Mouse (Mus musculus) R1 (cell line): Measurements from ENCODE around the gene Cpvl.

Experiments used
- DNase-seq: peaks from one replicate; pipeline ENCODE4 v3.0.0-alpha.2; 2018; ENCODE audit warnings: low read depth, low spot score

Gene Cpvl

DNA sequence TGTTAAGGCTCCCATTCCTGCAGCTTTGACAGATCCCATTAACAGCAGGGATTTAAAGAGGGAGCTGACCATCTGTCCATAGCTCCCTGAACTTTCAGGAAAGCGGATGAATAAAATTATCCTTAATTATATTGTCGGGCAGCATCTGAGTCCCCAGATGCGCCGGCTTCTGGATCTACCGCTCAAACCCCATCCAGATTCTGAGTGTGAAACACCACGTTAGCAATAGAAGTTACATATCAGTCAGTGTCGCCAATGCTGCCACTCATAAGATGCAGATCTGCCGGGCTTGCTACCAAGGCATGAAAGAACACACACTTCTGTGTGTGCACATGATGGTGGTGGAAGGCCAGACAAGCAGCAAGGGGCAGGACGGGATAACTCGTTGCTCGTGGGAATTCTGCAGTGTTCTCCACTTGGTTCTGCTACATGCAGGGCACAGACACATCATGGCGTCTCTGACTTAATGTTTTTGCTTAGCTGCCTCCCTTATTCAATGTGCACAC, 6.2 kb downstream of the Cpvl start:
- no peak for DNase-seq

DNA sequence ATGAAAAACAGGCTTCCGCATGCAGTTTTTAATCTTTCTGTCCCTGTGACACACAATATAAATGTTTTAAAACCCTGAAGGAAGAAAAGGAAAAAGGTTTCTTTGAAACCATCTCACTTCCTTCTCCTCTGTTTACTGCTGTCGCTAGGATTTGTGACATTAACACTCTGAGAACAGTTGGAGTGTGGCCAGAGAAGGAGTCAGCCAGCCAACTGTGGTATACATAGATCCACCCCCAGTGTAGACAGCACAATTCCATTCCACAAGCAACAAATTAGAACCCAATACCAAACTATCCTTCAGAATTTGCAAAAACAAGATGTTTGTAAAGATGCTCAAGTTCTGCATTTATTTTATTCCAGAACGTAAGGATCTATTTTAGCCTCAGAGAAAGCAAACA, 6.7 kb downstream of the Cpvl start:
- no peak for DNase-seq

DNA sequence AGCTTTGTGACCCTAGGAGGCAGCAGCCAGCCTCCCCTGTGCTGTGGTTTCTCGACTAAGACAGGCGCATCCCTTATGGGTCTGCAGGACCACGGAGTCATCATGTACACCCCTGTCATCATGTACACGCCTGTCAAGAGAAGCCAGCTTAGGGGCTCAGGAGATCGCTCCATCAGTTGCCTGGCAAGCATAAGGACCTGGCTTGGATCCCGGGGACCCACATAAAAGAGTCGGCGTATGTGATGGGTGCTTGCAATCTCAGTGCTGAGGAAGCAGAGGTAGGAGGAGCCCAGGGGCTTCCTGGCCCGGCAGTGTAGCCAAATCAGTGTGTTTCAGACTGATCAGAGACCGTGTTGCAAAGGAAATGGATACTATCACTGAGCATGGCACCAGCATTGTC, 9.4 kb downstream of the Cpvl start:
- DNase-seq = no peak

DNA sequence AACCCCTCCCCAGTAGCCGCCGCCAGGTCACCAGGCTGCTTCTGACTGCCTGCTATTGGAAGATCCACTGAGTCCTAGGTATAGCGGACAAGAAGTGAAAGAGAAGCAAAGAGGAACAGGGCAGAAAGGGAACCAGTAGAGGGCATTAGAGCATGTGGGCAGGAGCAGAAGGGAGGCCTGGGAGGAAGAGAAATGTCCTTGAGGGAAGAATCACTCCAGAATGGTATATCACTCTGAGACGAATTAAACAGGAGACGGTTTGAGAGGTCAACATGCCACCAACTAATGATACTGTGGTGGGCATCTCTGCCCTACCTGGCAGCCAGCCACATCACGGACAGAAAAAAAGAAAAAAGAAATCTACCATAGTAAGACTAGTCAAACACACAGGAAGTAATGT, 9.9 kb downstream of the Cpvl start:
- DNase-seq = peak; percentile 17

DNA sequence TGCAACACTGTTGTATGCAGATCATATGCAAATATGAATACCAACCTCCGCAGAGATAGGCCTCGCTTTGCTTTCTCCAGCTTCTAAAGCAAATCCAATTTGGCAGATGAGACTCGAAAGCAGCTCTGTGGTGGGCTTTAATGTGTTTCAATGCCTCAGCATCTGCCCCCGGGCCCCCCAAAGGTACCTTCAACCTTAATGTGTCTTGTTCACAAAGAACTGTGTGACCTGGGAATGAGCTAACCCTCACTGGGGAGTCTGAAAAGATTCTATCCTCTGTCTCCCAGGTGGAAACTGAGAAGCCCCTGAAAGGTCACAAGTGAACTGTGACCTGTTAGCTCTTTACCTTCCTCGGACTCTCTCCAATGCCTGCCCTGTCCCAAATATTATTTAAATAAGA, 11.9 kb downstream of the Cpvl start:
- DNase-seq = no peak

DNA sequence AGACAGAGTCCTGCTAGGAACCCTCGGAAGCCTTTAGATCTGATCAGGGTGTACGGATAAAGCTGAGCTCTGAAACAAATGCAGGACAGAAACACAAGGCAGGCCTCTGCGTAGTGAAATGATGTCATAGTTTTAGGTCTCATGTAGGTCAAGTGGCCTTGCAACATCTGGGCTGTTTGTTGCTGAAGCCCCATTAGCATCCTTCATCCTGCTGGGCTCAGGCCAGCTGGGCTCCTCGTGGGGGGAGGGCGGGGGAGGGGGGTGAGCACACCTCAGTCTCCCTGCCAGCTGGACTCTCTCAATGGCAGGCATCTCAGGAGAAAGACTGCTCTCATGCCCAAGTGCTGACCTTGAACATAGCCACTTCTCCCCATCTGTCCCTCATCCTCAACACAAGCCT, 12.6 kb downstream of the Cpvl start:
- DNase-seq = no peak

DNA sequence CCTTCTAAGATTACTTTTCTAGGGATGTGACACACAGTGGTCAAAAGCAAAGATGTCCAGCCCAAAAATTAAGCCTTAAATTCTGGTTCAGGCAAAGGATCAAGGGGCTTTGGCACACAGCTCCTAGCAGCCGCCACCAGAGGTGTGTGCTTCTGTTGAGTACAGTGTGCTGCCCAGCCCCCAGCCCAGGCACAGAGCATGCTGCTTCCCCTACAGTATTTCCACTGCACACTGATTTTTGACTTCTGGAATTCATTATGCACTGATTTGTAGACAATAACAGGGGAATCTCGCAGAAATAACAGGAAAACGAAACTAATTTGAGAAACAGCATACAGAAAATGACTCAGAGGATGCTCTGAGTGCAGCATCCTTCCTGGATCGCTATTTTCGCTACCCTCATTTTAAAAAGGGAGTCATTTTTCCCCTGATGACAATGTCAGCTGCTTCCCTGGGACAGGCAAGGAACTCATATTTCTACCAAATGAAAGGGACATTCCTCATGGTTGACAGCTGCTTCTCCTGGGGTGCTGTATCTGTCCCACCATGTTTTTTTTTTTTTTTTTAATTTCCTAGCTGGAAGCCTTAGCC, 14.5 kb downstream of the Cpvl start:
- no peak for DNase-seq

DNA sequence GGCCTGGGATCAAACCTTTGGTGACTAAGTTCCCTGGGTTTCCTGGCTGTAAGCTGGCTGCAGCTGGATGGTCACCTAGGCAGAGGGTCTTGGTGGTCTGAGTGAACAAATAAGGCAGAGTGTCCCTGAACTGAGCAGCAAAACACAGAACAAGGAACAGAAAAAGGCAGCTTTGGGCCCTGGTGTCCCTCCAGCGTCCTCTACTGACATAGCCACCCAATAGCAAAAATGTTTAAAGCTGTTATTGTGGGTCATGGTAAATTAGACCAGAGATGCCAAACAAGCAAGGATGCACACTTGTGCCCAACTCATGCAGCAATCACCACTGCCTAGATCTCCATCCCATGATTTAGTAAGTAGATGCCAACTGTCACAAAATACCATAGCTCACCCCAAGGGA, 16.5 kb downstream of the Cpvl start:
- peak; percentile 58 for DNase-seq

DNA sequence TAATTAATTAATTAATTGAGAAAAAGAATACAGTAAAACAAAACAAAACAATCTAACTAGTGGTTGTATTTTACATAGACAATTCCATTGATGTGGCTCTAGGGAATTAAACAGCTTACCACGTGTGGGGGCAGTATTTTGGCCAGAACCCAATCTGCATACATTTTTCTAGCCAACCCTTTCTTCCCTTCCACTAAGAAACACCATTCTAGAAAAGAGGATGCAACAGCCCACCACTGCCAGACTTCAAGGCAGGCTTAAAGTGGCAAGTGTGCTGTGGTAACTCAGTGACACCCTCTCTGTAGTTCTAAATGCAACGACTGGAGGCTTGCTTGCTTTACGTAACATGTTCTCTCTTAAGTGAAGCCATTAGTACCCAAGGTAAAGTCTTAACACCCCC, 18.6 kb downstream of the Cpvl start:
- DNase-seq = no peak

DNA sequence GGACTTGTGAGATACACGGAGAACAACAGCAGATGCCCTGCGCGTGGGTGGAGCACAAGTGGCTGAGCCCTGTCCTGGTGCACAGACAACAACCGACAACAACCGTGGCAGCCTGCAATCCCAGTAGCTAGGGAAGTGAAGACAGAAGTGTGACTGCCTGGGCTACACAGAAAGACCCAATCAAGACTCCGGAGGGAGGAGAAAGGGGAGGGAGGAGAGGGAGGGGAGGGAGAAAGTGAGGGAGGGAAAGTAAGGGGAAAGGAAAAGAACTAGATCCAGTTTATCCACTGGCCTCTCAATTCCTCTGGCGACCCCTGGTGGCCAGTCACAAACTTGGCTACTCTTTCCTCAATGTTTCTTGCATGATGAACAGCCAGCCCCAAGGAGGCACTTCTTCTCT, 20.1 kb downstream of the Cpvl start:
- DNase-seq = peak; percentile 90

DNA sequence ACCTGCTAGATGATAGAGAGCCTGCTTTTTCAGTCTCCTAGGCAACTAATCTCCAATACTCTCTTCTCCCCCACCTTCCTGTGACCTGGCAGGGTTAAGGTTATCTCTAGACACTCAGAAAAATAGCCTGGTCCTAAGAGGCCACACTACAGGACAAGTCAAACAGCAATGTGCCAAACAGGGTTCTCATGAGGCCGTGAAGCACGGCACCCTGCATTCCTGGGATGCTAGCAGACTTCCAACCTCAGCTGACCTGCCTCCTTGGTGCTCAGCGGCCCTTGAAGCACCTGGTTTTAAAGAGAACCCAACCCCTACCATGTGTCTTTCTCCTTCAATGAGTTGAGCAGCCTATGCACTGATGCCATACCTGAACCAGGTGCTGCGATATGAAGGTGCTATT, 22.0 kb downstream of the Cpvl start:
- DNase-seq = no peak

DNA sequence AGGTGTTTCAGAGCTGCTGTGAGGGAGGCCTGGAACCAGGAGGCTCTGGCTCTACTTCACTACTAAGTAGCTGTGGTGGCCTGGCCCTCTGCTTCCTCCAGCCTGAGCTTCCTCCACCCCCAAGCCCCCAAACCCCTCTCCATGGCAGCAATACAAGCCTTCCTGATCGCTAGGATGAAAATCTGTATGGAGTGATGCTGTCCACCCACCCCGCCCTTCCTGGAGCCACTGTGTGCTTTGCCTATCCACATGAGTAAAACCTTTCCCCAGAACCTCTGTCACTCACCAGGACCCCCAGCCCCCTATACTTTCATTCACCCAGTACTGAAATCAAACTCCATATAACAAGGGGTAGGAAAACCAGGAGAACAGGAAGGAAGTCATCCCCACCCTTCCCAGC, 22.6 kb downstream of the Cpvl start:
- DNase-seq = no peak

DNA sequence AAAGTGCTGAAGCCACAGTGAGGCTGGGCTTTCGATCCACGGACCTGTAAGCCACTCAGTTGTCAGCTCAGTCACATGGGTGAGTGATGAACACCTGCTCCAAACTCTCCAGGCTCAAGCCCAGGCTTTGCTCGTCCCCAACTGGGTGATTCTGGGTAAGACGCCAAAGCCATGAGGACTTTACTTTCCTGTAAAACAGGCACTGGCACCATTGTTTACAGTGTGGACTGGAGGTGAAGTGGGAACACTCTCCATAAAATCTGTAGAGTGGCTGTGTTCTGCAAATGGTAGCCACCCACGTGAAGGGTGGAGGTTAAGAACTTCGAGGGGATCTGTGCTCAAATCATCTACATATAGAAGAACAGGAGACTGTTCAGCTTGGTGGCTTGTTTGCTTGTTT, 23.2 kb downstream of the Cpvl start:
- no peak for DNase-seq

DNA sequence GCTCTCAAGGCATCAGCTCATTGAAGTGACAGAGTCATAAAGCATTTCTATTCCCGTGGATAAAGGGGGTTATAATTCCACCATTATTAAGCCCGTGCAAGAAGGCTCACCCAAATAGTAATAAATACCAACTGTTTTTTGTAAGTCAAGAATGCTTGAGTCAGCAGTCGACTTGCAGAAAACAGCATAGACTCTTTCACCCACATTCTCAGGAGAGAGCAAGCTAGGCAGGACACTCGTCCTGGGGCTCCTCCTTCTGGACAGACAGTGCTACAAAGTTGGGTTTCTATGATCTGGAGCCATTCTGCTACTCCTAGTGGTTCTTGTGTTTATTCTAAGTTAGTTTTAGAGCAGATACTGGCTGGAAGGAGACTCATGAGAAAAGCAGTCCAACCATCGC, 24.4 kb downstream of the Cpvl start:
- DNase-seq = no peak

DNA sequence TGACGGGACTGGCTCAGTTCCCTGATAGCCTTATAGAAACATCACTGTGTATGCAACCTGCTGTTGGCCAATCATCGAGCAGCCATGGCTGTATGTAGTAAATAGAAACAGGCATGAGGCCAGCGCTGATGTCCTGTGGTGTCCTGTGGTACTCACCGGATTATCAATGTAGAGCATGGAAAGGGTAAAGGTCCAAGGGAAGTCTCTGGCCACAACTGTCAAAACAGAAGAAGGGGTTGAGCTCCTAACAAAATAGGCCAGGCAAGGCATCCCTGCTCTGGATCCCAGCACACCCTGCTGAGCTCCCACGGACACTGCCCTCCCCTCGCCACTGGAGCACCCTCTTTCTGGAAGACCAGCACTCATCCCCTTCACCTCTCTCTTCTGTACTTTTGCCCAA, 25.1 kb downstream of the Cpvl start:
- no peak for DNase-seq

DNA sequence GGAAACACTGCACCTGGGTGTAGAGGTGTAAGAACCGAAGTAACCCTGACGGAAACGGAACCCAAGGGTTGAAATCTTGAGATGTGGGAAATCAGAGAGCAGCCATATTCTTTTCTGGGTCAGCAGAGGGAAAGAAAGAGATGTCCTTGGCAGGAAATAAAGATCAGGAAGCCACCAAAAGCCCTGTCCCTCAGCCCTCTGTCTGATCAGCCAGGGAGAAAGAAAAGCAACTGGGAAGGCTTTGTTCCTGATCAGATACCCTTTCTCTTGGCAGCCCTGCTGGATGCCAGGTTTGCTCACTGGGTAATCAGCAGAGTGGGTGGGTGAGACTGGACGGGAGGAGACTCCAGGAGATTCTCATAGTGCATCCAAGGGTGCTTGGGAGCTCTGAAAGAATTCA, 27.1 kb downstream of the Cpvl start:
- DNase-seq = no peak

DNA sequence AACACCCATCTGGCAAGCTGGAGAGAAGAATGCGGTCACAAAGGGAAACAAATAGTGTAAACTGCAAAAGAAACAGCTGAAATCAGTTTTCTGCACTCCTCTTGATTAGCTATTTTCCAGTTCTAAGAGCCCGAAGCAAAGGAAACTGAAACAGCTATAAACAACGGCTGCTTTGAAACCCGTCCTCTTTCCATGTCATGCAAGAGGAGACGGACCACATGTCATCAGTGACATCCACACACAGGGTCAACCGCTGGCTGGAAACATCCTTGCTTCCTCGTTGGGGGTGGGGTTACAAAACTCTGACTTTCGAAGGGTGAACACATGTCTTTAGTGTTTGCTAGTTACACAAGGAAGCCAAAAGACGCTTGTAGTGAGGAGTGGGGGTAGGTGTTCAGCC, 27.6 kb downstream of the Cpvl start:
- DNase-seq = no peak

DNA sequence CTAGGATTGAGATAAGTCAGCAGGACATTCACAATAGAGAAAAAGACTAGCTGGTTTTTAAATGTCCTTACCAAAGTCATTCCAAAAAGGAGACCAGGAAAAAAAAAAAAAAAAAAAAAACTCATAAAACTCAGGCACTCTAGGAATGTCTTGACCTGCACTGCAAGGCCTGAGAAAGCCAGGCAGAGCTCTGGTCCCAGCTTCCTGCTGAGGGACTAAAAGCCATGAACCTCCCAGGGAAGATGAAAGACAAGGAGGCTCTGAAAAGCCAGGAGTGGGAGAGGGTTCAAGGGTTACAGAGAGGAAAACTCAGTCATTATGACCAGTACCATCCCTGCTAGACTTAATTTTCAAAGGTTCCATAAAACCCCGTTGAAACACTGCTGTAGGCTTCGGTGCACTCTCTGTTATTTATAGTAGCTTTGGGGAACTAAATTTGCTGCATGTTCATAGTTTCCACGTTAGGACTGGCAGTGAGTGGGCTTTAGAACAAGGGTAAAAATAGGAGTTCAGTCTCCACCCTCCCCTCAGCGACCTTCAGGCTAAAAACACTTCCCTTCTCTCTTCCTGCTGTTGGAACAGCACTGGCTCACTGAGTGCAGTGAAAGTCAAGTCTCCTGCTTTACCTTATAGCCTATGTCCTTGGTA, 30.0 kb downstream of the Cpvl start:
- DNase-seq = peak; percentile 15

DNA sequence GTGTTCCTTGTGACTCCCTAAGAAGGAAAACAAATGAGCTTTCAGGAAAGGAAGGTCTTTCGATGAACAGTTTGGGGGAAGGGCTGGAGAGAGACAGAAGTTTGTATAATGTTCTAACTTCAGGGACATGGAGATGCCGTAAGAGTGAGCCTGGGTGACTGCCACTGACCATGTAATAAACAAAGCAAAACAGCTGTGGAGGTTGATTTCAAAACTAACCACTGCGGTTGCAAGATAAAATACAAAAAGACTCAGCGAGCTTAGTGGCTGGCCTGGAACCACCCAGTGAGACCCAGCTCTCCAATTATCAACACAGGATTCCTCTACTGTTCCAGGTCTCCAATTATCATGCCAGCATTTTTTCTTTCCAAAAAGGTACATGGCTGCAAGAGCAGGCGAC, 33.6 kb downstream of the Cpvl start:
- no peak for DNase-seq

DNA sequence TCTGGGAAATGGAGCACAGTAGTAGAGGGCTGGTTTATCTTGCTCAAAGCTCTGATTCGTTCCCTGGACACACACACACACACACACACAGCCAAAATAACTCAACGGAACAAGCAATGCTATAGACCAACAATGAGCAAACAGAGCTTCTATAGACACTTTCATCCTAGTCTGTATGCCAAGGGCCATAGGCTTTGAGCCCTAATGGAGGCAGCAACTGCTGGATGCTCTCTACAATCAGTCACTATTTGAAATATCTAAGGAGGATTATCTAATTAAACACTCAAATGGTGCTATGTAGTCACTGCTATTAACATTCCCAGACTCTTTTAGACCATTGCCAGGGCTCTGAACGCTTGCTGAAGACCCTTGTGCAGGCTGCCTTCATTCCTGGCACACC, 34.1 kb downstream of the Cpvl start:
- DNase-seq = no peak

DNA sequence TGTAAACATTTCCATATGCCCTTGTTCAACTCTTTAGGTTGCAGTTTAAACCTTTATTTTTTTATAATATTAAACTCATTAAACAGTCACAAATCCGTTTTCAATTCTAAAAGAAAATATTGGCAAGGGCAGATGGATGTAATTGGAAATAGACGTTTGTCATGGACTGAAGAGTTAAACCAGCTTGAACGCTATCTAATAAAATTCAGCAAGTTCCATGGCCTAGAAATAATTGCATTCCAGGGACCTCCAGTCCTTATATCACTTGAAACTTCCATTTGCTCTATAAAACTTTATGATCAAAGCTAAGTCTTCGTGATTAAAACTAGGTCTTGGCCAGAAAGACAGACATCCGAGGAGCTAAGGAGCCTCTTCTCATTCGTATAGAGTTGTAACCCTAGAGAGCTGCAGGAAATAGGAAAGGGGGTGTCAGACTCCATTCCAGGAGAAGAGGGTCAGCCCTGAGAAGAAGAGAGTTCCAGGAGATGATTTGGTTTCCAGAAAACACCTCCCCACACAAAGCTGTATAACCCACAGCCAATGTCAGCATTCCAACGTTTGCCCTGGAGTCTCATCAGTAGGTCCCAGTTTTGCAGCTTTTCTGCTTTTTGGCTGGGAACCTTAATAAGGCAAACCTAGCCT, 36.2 kb downstream of the Cpvl start:
- no peak for DNase-seq

DNA sequence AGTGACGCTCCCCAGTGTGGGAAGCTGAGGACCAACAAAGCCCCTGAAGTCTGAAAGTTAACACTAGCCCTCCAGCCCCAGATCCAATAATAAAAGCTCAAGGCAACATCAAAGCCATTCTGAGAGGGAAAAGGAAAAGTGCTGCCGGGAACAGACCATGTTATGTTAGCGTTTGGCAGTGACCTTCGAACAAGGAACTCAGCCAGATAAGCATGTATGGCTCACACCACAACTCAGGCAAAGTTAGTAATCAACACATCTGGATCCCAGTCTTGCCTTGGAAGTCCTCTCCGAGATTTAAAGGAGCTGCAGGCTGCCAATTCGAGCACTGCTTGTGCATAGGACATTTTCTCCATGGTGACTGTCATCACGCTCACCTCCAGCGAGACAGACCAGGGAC, 38.7 kb downstream of the Cpvl start:
- DNase-seq = no peak

DNA sequence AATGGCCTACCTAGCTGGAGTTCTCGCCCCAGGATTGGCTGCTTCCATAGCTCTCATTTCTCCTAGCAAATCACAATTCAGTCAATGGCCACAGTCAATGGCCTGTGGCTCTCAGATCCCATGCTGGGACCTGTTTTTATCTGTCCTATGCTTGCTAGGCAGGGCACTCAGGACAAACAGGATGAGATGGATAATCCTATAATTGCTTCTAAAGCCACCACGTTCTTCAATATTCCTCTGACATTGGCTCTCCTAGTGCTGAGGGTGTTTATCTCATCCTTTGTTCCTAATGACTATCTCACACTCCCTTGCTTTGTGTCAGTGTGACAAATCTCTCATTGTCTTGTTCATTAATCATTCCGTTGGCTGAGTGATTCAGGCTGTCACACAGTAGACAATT, 39.5 kb downstream of the Cpvl start:
- DNase-seq = no peak
